Mouse (Mus musculus): ENCODE data around the gene Dnah7a. TPM values are rescaled to one million over a fixed set of nuclear protein-coding genes. Genes with fewer than 3 reads are reported as not detected.
A peak's percentile ranks its signal among the peaks of the same experiment; 100 is the strongest.
"Not testable (repeated sequence)": the region's sequence is repeated elsewhere in the genome, so short reads cannot be mapped to it uniquely, and the experiment has no call there.

Gene Dnah7a
- total RNA-seq, 2 experiments from 2014 or later, result not detected

- DNase-seq, result no peak
These were observed 2.4 kb downstream of the Dnah7a start for GRCm38 (mm10) chr1:53704164-53704563.

GRCm38 (mm10) chr1:53664268-53664667, 42.3 kb downstream of the Dnah7a start:
- not testable (repeated sequence) for DNase-seq

- DNase-seq, result no peak
These were observed 66.5 kb downstream of the Dnah7a start for GRCm38 (mm10) chr1:53639865-53640794.

- not testable (repeated sequence) for DNase-seq
These were observed 70.9 kb downstream of the Dnah7a start for GRCm38 (mm10) chr1:53635641-53636040.

- DNase-seq, result not testable (repeated sequence)
These were observed 74.5 kb downstream of the Dnah7a start for GRCm38 (mm10) chr1:53632040-53632439.

GRCm38 (mm10) chr1:53630011-53630410, 76.6 kb downstream of the Dnah7a start:
- DNase-seq, result no peak

GRCm38 (mm10) chr1:53613486-53613885, 93.1 kb downstream of the Dnah7a start:
- no peak for DNase-seq

GRCm38 (mm10) chr1:53581326-53581725, 125.3 kb downstream of the Dnah7a start:
- DNase-seq, result not testable (repeated sequence)

GRCm38 (mm10) chr1:53557918-53558317, 148.7 kb downstream of the Dnah7a start:
- not testable (repeated sequence) for DNase-seq

GRCm38 (mm10) chr1:53547018-53547417, 159.6 kb downstream of the Dnah7a start:
- DNase-seq, result not testable (repeated sequence)

GRCm38 (mm10) chr1:53538356-53538755, 168.2 kb downstream of the Dnah7a start:
- not testable (repeated sequence) for DNase-seq

GRCm38 (mm10) chr1:53534826-53535225, 171.8 kb downstream of the Dnah7a start:
- DNase-seq, result not testable (repeated sequence)

- not testable (repeated sequence) for DNase-seq
These were observed 180.6 kb downstream of the Dnah7a start for GRCm38 (mm10) chr1:53526021-53526420.

- DNase-seq, result no peak
These were observed 232.9 kb downstream of the Dnah7a start for GRCm38 (mm10) chr1:53473699-53474098.

GRCm38 (mm10) chr1:53472084-53472483, 234.5 kb downstream of the Dnah7a start:
- DNase-seq, result not testable (repeated sequence)

GRCm38 (mm10) chr1:53467325-53467670, 239.3 kb downstream of the Dnah7a start:
- DNase-seq, result no peak

GRCm38 (mm10) chr1:53466524-53467324, 239.9 kb downstream of the Dnah7a start:
- not testable (repeated sequence) for DNase-seq

GRCm38 (mm10) chr1:53439173-53439572, 267.4 kb downstream of the Dnah7a start:
- not testable (repeated sequence) for DNase-seq

- DNase-seq, result not testable (repeated sequence)
These were observed 274.2 kb downstream of the Dnah7a start for GRCm38 (mm10) chr1:53432433-53432832.

GRCm38 (mm10) chr1:53405803-53406325, 300.7 kb downstream of the Dnah7a start:
- no peak for DNase-seq

GRCm38 (mm10) chr1:53393936-53394760, 312.4 kb downstream of the Dnah7a start:
- DNase-seq, result peak; percentile 11

- DNase-seq, result no peak
These were observed 317.8 kb downstream of the Dnah7a start for GRCm38 (mm10) chr1:53388762-53389161.

Data from gastrocnemius, postnatal 25 days (tissue).